Mouse (Mus musculus) neural tube, embryonic 11.5 days (tissue): ENCODE data around the gene Sf3a3. TPM values are rescaled to one million over a fixed set of nuclear protein-coding genes. Genes with fewer than 3 reads are reported as not detected.

Source experiments
- ATAC-seq: fragments of 200-750 bp; cut with Nextera tagmentation; 2 replicates; pipeline ENCODE4 v1.8.0; 2017; ENCODE audit warnings: moderate number of reproducible peaks, mild to moderate bottlenecking, moderate TSS enrichment, moderate library complexity; ENCODE audit not compliant: insufficient read depth, low FRiP score, low TSS enrichment
- DNase-seq: peaks from one replicate; pipeline ENCODE4 v3.0.0-alpha.2; 2015; ENCODE audit warnings: low spot score
- H3K27ac ChIP-seq: fragments of 300-500 bp; sonication (generic); 2 replicates; pipeline ENCODE4 v1.5.1; 2014; ENCODE audit warnings: low read depth, mild to moderate bottlenecking, low read length
- H3K27me3 ChIP-seq: fragments of 300-500 bp; sonication (generic); 2 replicates; pipeline ENCODE4 v1.6.1; 2014; ENCODE audit warnings: mild to moderate bottlenecking, low read length, mixed read lengths; ENCODE audit not compliant: control insufficient read depth, insufficient read depth
- H3K36me3 ChIP-seq: fragments of 300-500 bp; sonication (generic); 2 replicates; pipeline ENCODE4 v1.6.1; 2014; ENCODE audit warnings: mild to moderate bottlenecking, low read length, moderate library complexity, mixed read lengths; ENCODE audit not compliant: control insufficient read depth, insufficient read depth
- H3K4me1 ChIP-seq: fragments of 300-500 bp; sonication (generic); 2 replicates; pipeline ENCODE4 v1.6.1; 2014; ENCODE audit warnings: low read length, mixed read lengths; ENCODE audit not compliant: control insufficient read depth, insufficient read depth
- H3K4me2 ChIP-seq: fragments of 300-500 bp; sonication (generic); 2 replicates; pipeline ENCODE4 v1.6.1; 2014; ENCODE audit warnings: low read depth, mild to moderate bottlenecking, moderate library complexity
- H3K4me3 ChIP-seq: fragments of 300-500 bp; sonication (generic); 2 replicates; pipeline ENCODE4 v1.5.1; 2014; ENCODE audit warnings: low read depth, low read length
- H3K9ac ChIP-seq: fragments of 300-500 bp; sonication (generic); 2 replicates; pipeline ENCODE4 v1.6.1; 2014; ENCODE audit warnings: mild to moderate bottlenecking, low read length
- H3K9me3 ChIP-seq: fragments of 300-500 bp; sonication (generic); 2 replicates; pipeline ENCODE4 v1.6.1; 2016; ENCODE audit warnings: low read length; ENCODE audit not compliant: control insufficient read depth
- WGBS: fragments of 180-500 bp; shearing (Covaris S2); extraction: QIAGEN DNeasy Blood & Tissue Kit; methylation state at CpG from one replicate; pipeline ENCODE4 v1.1.7; 2014; 5-methylcytosine and 5-hydroxymethylcytosine counted together
- polyA plus RNA-seq: library from polyadenylated mRNA; unstranded; fragments of >200 nt; fragmentation: Nextera tagmentation; extraction: Ambion mirVana; gene quantifications from 2 replicates; pipeline ENCODE4 v1.2.1, GENCODE M21; 2014

Sf3a3 gene
- polyA plus RNA-seq, 1 experiment from 2014 or later: 196 TPM

DNA sequence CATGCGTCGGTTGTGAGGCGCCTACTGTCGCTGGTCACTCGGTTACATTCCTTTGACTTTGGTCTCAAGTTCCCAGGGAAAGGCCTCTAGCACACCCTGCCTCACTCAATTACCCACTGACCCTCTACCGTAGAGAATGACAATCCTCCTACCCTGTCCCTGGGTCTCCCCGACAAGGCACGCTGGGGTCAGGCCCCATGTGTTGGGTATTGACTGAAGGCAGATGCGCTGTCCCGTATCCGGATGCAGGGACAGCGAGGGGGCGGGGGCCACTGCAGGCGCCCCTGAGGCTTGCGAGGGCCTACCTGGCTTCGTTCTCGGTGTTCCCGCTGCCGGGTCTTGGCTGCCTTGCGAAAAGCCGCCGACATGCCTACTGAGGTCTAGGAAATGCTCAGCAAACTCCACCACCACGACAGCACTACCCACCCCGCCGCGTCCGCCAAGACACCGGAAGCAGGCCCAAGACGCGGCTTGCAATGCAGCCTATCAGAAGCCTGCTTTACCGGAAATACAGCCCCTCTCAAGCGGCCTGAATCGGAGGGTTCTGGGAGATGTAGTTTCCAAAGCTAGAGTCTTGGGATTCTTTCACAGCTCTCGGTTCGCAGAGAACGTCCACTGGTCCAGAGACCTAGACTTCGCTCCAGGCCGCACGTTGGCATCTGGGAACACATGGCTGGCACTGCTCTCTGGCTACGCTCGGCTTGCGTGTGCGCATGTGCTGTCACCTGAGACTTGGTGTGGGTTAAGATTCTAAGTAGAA lies 21.3 kb upstream of the Sf3a3 start, which contains the start of gene Utp11:
Utp11 (minus strand) TSS at position 466 of the 760 bp plus-strand sequence.
- H3K27ac ChIP-seq: no peak within 1 kb of the TSS
- H3K4me2 ChIP-seq: peak within 1 kb of the TSS; percentile 64
- peak within 1 kb of the TSS; percentile 85 for H3K4me3 ChIP-seq
- ATAC-seq: peak; percentile 95
- under 1% methylated on average over 43 of the region's 43 CpGs for WGBS
- peaks cover 6% of the 10 kb centered on the region; the same call in 1 of the 2 replicates for H3K4me1 ChIP-seq
- 0 out of 2 replicates have a peak, but pooled peaks cover 2% of the 10 kb centered on the region for H3K27me3 ChIP-seq
- DNase-seq: peak; percentile 86
- H3K36me3 ChIP-seq: no peaks in the 10 kb centered on the region
- peak within 1 kb of the TSS; percentile 81 for H3K9ac ChIP-seq
- no peaks in the 10 kb centered on the region for H3K9me3 ChIP-seq

DNA sequence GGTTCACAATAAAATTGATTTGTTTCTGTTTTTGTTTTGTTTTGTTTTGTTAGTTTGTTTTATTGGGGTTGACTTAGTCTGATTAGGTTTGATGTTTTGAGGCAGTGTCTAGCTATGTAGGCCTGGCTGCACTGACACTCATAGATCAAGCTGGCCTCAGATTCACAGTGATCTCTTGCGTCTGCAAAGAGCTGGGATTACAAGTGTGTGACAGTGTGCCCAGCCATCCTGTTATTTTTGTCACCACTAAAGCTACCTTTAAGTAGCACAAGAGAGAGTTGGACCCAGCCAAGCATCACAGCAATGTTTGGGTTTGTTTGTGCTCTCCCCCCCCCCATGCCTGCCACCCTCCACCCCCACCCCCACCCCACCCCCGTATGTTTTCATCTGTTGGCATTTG lies 20.0 kb upstream of the Sf3a3 start:
- H3K4me2 ChIP-seq: no peak overlapping the region
- H3K4me1 ChIP-seq: peaks cover 6% of the 10 kb centered on the region; the same call in 1 of the 2 replicates
- no peak overlapping the region for H3K4me3 ChIP-seq
- no peak overlapping the region for H3K27ac ChIP-seq
- WGBS: 83% methylated on average over 2 of the region's 2 CpGs
- 0 out of 2 replicates have a peak, but pooled peaks cover 2% of the 10 kb centered on the region for H3K27me3 ChIP-seq
- ATAC-seq (no peak), DNase-seq (no peak)
- H3K9ac ChIP-seq: no peak overlapping the region
- H3K36me3 ChIP-seq: no peaks in the 10 kb centered on the region
- H3K9me3 ChIP-seq: no peaks in the 10 kb centered on the region

DNA sequence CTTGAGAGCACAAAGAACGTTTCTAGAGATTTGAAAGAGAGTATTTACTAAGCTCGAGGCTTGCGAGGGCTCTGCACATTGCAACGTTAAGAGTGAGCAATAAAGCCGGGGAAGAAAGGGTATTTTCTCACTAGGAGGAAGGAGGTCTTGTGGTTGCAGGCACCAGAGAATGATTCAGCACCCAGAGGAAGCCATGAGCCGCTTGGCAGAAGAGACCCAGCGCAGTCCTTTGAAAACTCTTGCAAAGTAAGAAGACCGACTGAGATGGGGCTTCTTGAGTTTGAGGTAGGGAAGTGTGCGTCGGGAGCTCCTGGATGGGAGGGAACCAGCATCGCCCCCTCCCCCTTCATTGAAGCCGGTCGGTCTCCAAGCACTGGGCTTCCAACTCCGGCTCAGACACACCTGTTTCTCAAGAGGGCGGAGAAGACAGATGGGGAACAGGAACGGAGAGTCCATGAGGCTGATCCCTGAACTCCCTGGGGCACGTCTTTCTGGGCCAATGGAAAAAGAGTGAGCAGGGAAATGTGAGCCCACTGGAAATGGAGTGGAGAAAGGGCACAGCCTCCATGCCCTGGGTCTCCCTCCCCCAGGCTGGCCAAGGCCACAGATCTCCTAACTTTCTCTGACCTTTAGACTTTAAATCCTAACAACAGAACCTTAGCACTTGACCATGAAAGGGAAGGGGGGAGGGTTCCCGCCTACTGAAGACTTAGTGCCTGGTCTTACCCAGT lies 18.6 kb upstream of the Sf3a3 start:
- Histone ChIP-seq H3K4me2 (no peak overlapping the region), H3K36me3 (no peaks in the 10 kb centered on the region), H3K27ac (no peak overlapping the region), H3K9me3 (no peaks in the 10 kb centered on the region), H3K27me3 (0 out of 2 replicates have a peak, but pooled peaks cover 2% of the 10 kb centered on the region), H3K9ac (no peak overlapping the region), H3K4me1 (peaks cover 6% of the 10 kb centered on the region), H3K4me3 (no peak overlapping the region)
- ATAC-seq (no peak), DNase-seq (no peak)
- 9% methylated on average over 18 of the region's 18 CpGs for WGBS

DNA sequence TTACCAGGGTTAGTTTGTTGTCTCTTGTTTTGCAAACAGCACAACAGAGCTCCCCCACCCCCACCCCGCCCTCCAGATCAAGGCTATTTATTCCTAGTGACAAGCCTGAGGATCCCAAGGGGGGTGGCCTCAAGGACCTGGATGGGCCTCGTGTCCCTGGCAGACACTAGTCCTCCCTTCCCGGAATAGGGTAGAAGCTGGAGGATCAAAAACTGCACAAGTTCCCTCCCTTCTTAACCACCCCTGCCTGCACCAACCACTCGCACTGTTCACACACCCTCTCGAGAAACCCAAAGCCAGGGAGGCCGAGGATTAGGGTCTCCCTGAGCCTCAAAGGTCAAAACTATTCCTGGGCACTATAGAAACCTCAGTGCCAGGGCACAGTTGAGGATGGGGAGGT lies 14.8 kb upstream of the Sf3a3 start:
- 5% methylated on average over 6 of the region's 6 CpGs for WGBS
- H3K27me3 ChIP-seq: peaks cover 5% of the 10 kb centered on the region; the same call in 1 of the 2 replicates

DNA sequence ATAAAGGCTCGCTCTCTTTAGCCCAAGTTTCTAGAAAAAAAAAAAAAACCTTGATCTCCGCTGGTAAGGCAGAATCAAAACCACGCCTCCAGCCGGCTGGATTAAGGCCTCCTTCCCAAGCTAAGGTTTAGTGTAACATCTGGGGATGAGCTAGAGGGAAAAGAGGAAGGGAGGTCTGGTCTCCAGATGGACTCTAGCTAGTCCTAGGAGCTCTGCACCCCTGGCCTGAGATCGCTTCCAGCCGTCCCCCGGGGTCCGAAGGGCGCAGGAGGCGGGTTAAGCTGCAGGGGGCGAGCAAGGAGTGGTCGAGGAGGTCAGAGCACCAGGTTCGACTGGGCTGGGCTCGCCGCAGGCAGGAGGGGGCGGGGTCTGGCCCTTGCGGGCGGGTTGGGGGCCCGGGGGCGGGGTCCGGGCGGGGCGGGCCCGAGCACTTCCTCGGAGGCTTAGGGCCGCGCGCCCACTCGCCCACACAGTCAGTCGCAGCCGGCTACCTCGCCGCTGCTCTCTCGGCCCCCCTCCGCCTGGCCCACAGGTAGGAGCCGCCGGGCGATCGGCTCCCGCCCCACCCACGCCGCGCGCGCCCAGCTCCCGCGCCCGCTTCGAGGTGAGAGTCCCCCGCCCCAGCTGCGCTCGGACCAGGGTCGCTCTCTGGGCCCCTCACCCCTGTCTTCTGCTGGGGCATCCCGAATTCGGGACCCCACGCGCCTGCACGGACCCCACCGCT lies 14.2 kb upstream of the Sf3a3 start, which contains the start of gene Fhl3:
Fhl3 (plus strand) TSS at position 454 of the 724 bp plus-strand sequence.
- peaks cover 5% of the 10 kb centered on the region; the same call in 1 of the 2 replicates for H3K27me3 ChIP-seq
- peak within 1 kb of the TSS; percentile 98 for H3K4me2 ChIP-seq
- H3K9me3 ChIP-seq: no peaks in the 10 kb centered on the region
- WGBS: 0% methylated on average over 42 of the region's 59 CpGs
- no peaks in the 10 kb centered on the region for H3K36me3 ChIP-seq
- DNase-seq: peak; percentile 68
- H3K9ac ChIP-seq: peak within 1 kb of the TSS; percentile 72
- peaks cover 16% of the 10 kb centered on the region for H3K4me1 ChIP-seq
- H3K27ac ChIP-seq: 0 out of 2 replicates have a peak within 1 kb of the TSS, but pooled peaks have one; percentile 27
- H3K4me3 ChIP-seq: peak within 1 kb of the TSS; percentile 72
- ATAC-seq: peak; percentile 49

More for the DNA sequence above, 14.8 kb upstream of the Sf3a3 start:
- Histone ChIP-seq H3K36me3 (no peaks in the 10 kb centered on the region), H3K27ac (no peak overlapping the region), H3K9ac (no peak overlapping the region), H3K4me3 (no peak overlapping the region), H3K4me2 (peak overlapping the region; percentile 98; the same call in 1 of the 2 replicates), H3K9me3 (no peaks in the 10 kb centered on the region), H3K4me1 (peaks cover 12% of the 10 kb centered on the region)
- ATAC-seq (no peak), DNase-seq (no peak)

- WGBS: 2% methylated on average over 22 of the region's 22 CpGs
- Histone ChIP-seq H3K9me3 (no peaks in the 10 kb centered on the region), H3K4me1 (peaks cover 16% of the 10 kb centered on the region), H3K4me3 (peak overlapping the region; percentile 72), H3K9ac (peak overlapping the region; percentile 72), H3K27ac (0 out of 2 replicates have a peak overlapping the region, but pooled peaks have one; percentile 27), H3K36me3 (no peaks in the 10 kb centered on the region), H3K4me2 (peak overlapping the region; percentile 98), H3K27me3 (peaks cover 3% of the 10 kb centered on the region; the same call in 1 of the 2 replicates)
- ATAC-seq (peak; percentile 25; the same call in 1 of the 2 replicates), DNase-seq (peak; percentile 34)
These were observed 13.3 kb upstream of the Sf3a3 start for GRCm38 (mm10) chr4:124701052-124701845.

GRCm38 (mm10) chr4:124701916-124702315 lies 12.7 kb upstream of the Sf3a3 start:
- Histone ChIP-seq H3K4me3 (peak overlapping the region; percentile 72), H3K4me2 (peak overlapping the region; percentile 98), H3K27me3 (peaks cover 3% of the 10 kb centered on the region; the same call in 1 of the 2 replicates), H3K36me3 (no peaks in the 10 kb centered on the region), H3K4me1 (peaks cover 16% of the 10 kb centered on the region), H3K27ac (no peak overlapping the region), H3K9ac (no peak overlapping the region), H3K9me3 (no peaks in the 10 kb centered on the region)
- 34% methylated on average over 2 of the region's 5 CpGs for WGBS
- ATAC-seq: no peak
- no peak for DNase-seq
